Mouse (Mus musculus): Measurements from ENCODE around the gene Efcab7.

GRCm38 (mm10) chr4:99946516-99946915 lies 117.5 kb downstream of the Efcab7 start:
- TF ChIP-seq POLR2A (IDR thresholded peaks at IDR 0.05; ENCODE audit: borderline replicate concordance, low read depth, low read length) (no peak), CTCF (IDR thresholded peaks at IDR 0.05; ENCODE audit: low read depth, low read length) (no peak)

All from bone marrow macrophage, adult 2 months (primary cell).